Mouse (Mus musculus): ENCODE data around the gene Olfr1375. TPM values are rescaled to one million over a fixed set of nuclear protein-coding genes. Genes with fewer than 3 reads are reported as not detected.

Gene Olfr1375
- total RNA-seq, 2 experiments from 2014 or later = not detected

Other genes starting within 250 kb of the Olfr1375 start
- gene Zfp354c, start 220.4 kb upstream of the Olfr1375 start, total RNA-seq (2021) = 1 to 10 TPM; 8.2 to 9.5 TPM
- 1 to 10 TPM in 1 of 2 experiments, under 1 TPM in 1; 0.57 to 1.5 TPM for gene Zfp879, start 206.6 kb upstream of the Olfr1375 start, total RNA-seq (2021)
- gene Grm6, start 197.4 kb upstream of the Olfr1375 start, total RNA-seq (2021) = under 1 TPM; 0.21 to 0.24 TPM
- gene Zfp454, start 160.5 kb upstream of the Olfr1375 start, total RNA-seq (2021) = 1 to 10 TPM; 2.2 to 4.8 TPM
- 1 to 10 TPM; 4.9 to 7.0 TPM for gene Zfp2, start 131.9 kb upstream of the Olfr1375 start, total RNA-seq (2021)
- 1 to 10 TPM; 1.4 to 2.6 TPM for gene Zfp354b, start 116.5 kb upstream of the Olfr1375 start, total RNA-seq (2021)
- not detected for gene 4933414I15Rik, start 104.3 kb upstream of the Olfr1375 start, total RNA-seq (2021)
- gene Prop1, start 94.3 kb upstream of the Olfr1375 start, total RNA-seq (2021) = not detected
- gene Olfr1378, start 81.6 kb upstream of the Olfr1375 start, total RNA-seq (2021) = not detected
- not detected for gene Olfr1377, start 66.1 kb upstream of the Olfr1375 start, total RNA-seq (2021)
- not detected for gene Olfr51, start 44.5 kb upstream of the Olfr1375 start, total RNA-seq (2021)
- under 1 TPM; 0.09 to 0.33 TPM for gene Olfr54, start 33.9 kb upstream of the Olfr1375 start, total RNA-seq (2021)
- 1 to 10 TPM; 4.5 to 5.8 TPM for gene Zfp354a, start 11.1 kb downstream of the Olfr1375 start, total RNA-seq (2021)
- gene Gm12569, start 172.4 kb downstream of the Olfr1375 start, total RNA-seq (2021) = not detected
- 10 to 100 TPM; 61.2 to 87.1 TPM for gene Clk4, start 213.6 kb downstream of the Olfr1375 start, total RNA-seq (2021)
- under 1 TPM; 0.63 to 0.82 TPM for gene BC049762, start 214.9 kb downstream of the Olfr1375 start, total RNA-seq (2021)
- gene Col23a1, start 241.8 kb downstream of the Olfr1375 start, total RNA-seq (2021) = 10 to 100 TPM in 1 of 2 experiments, 1 to 10 TPM in 1; 8.6 to 11.0 TPM

All from adrenal gland, postnatal 10 days (tissue).